Mouse (Mus musculus) heart, embryonic 16.5 days (tissue): ENCODE data around the gene Smok2a. TPM values are rescaled to one million over a fixed set of nuclear protein-coding genes. Genes with fewer than 3 reads are reported as not detected.
"Not testable (repeated sequence)": the region's sequence is repeated elsewhere in the genome, so short reads cannot be mapped to it uniquely, and the experiment has no call there.

Experiments
- ATAC-seq: fragments of 200-750 bp; cut with Nextera tagmentation; replicated peaks from 2 replicates; pipeline ENCODE4 v1.8.0; 2017; ENCODE audit warnings: moderate number of reproducible peaks; ENCODE audit not compliant: insufficient read depth, low FRiP score; ENCODE audit errors: extremely low read depth
- H3K27ac ChIP-seq: fragments of 300-500 bp; sonication (generic); 2 replicates; pipeline ENCODE4 v1.5.1; 2014; ENCODE audit warnings: mild to moderate bottlenecking, low read length, control low read depth, moderate library complexity
- H3K27me3 ChIP-seq: fragments of 300-500 bp; sonication (generic); 2 replicates; pipeline ENCODE4 v1.6.1; 2014; ENCODE audit warnings: low read length, mixed read lengths; ENCODE audit not compliant: control insufficient read depth, insufficient read depth
- H3K36me3 ChIP-seq: fragments of 300-500 bp; sonication (generic); 2 replicates; pipeline ENCODE4 v1.6.1; 2014; ENCODE audit not compliant: control insufficient read depth, insufficient read depth
- H3K4me1 ChIP-seq: fragments of 300-500 bp; sonication (generic); 2 replicates; pipeline ENCODE4 v1.6.1; 2014; ENCODE audit warnings: low read length, mixed read lengths; ENCODE audit not compliant: control insufficient read depth, insufficient read depth
- H3K4me2 ChIP-seq: fragments of 300-500 bp; sonication (generic); 2 replicates; pipeline ENCODE4 v1.6.1; 2014; ENCODE audit warnings: low read depth, mild to moderate bottlenecking, control low read depth, low read length
- H3K4me3 ChIP-seq: fragments of 300-500 bp; sonication (generic); 2 replicates; pipeline ENCODE4 v1.5.1; 2014; ENCODE audit warnings: mild to moderate bottlenecking, control low read depth, low read length
- H3K9ac ChIP-seq: fragments of 300-500 bp; sonication (generic); 2 replicates; pipeline ENCODE4 v1.6.1; 2014; ENCODE audit warnings: low read length, control low read depth
- H3K9me3 ChIP-seq: fragments of 300-500 bp; sonication (generic); replicated peaks from 2 replicates; pipeline ENCODE4 v1.6.1; 2016; ENCODE audit warnings: low read length; ENCODE audit not compliant: control insufficient read depth
- WGBS: fragments of 180-500 bp; shearing (Covaris S2); extraction: QIAGEN DNeasy Blood & Tissue Kit; methylation state at CpG from one replicate; pipeline ENCODE4 v1.1.7; 2014; 5-methylcytosine and 5-hydroxymethylcytosine counted together
- polyA plus RNA-seq: library from polyadenylated mRNA; unstranded; fragments of >200 nt; fragmentation: Nextera tagmentation; extraction: Ambion mirVana; gene quantifications from 2 replicates; pipeline ENCODE4 v1.2.1, GENCODE M21; 2015

The Smok2a gene
- polyA plus RNA-seq, 1 experiment from 2014 or later, result not detected

- Histone ChIP-seq H3K4me1 (no peaks in the 10 kb centered on the region), H3K4me2 (no peak overlapping the region), H3K27ac (no peak overlapping the region), H3K36me3 (no peaks in the 10 kb centered on the region), H3K9ac (no peak overlapping the region), H3K9me3 (peaks cover 35% of the 10 kb centered on the region), H3K27me3 (no peaks in the 10 kb centered on the region), H3K4me3 (no peak overlapping the region)
- 73% methylated on average over 2 of the region's 2 CpGs for WGBS
- no peak for ATAC-seq
These were observed 14.5 kb upstream of the Smok2a start for GRCm38 (mm10) chr17:13206491-13206890.

- ATAC-seq, H3K27me3 ChIP-seq, H3K4me3 ChIP-seq, H3K4me1 ChIP-seq, H3K4me2 ChIP-seq, H3K27ac ChIP-seq, H3K9ac ChIP-seq, H3K36me3 ChIP-seq: not testable (repeated sequence)
- H3K9me3 ChIP-seq, result peaks cover 53% of the 10 kb centered on the region
These were observed 12.5 kb upstream of the Smok2a start for GRCm38 (mm10) chr17:13208460-13208859.

GRCm38 (mm10) chr17:13212136-13212850 is 8.7 kb upstream of the Smok2a start:
- H3K9me3 ChIP-seq, result peaks cover 76% of the 10 kb centered on the region
- ATAC-seq, result no peak
- whole genome bisulfite sequencing, result 62% methylated on average over 7 of the region's 7 CpGs
- no peaks in the 10 kb centered on the region for H3K36me3 ChIP-seq
- H3K27me3 ChIP-seq, result no peaks in the 10 kb centered on the region
- H3K4me1 ChIP-seq, result no peaks in the 10 kb centered on the region
- no peak overlapping the region for H3K27ac ChIP-seq
- no peak overlapping the region for H3K4me2 ChIP-seq
- no peak overlapping the region for H3K9ac ChIP-seq
- H3K4me3 ChIP-seq, result no peak overlapping the region

- Histone ChIP-seq H3K27me3 (no peaks in the 10 kb centered on the region), H3K4me3 (no peak overlapping the region), H3K4me2 (no peak overlapping the region), H3K36me3 (no peaks in the 10 kb centered on the region), H3K9ac (no peak overlapping the region), H3K4me1 (no peaks in the 10 kb centered on the region), H3K9me3 (peaks cover 85% of the 10 kb centered on the region), H3K27ac (no peak overlapping the region)
- ATAC-seq, result no peak
- WGBS, result 46% methylated on average over 4 of the region's 4 CpGs
These were observed 6.8 kb upstream of the Smok2a start for GRCm38 (mm10) chr17:13214169-13214568.

- peaks cover 88% of the 10 kb centered on the region for H3K9me3 ChIP-seq
- H3K4me1 ChIP-seq, result no peaks in the 10 kb centered on the region
- H3K36me3 ChIP-seq, result no peaks in the 10 kb centered on the region
- no peaks in the 10 kb centered on the region for H3K27me3 ChIP-seq
- no peak overlapping the region for H3K27ac ChIP-seq
- H3K4me2 ChIP-seq, result no peak overlapping the region
- WGBS, result 68% methylated on average over 2 of the region's 2 CpGs
- no peak for ATAC-seq
- no peak overlapping the region for H3K4me3 ChIP-seq
- no peak overlapping the region for H3K9ac ChIP-seq
These were observed 5.4 kb upstream of the Smok2a start for GRCm38 (mm10) chr17:13215595-13215994.

DNA sequence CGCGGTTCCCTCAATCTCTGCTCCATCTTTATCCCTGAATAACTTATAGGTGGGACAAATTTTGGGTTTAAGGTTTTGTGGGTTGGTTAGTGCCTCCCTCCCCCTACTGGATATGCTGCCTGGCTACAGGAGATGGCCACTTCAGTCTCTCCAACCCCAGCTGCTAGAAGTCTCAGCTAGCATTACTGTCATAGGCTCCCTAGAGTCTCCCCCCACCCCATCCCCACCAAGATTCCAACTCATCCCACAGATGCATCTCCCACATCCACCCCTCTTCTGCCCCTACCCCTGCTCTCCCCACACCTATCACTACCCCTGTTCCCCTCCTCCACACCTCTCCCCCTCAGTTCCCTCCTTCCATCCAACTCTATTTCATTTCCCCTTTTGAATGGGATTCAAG is 933 bp downstream of the Smok2a start:
- not testable (repeated sequence) for H3K4me1 ChIP-seq, H3K4me2 ChIP-seq, H3K9ac ChIP-seq, ATAC-seq, H3K4me3 ChIP-seq, H3K27ac ChIP-seq, H3K36me3 ChIP-seq, H3K27me3 ChIP-seq
- WGBS, result 88% methylated on average over 2 of the region's 2 CpGs
- peaks cover 67% of the 10 kb centered on the region for H3K9me3 ChIP-seq

- not testable (repeated sequence) for H3K4me1 ChIP-seq, H3K4me3 ChIP-seq, H3K27me3 ChIP-seq, H3K27ac ChIP-seq, H3K36me3 ChIP-seq, ATAC-seq, H3K4me2 ChIP-seq, H3K9ac ChIP-seq
- peaks cover 70% of the 10 kb centered on the region for H3K9me3 ChIP-seq
- 61% methylated on average over 2 of the region's 2 CpGs for WGBS
These were observed 9.0 kb downstream of the Smok2a start, which contains the start of gene Smok2b for GRCm38 (mm10) chr17:13229957-13230356. Gene Smok2b (plus strand): TSS chr17:13230257.

DNA sequence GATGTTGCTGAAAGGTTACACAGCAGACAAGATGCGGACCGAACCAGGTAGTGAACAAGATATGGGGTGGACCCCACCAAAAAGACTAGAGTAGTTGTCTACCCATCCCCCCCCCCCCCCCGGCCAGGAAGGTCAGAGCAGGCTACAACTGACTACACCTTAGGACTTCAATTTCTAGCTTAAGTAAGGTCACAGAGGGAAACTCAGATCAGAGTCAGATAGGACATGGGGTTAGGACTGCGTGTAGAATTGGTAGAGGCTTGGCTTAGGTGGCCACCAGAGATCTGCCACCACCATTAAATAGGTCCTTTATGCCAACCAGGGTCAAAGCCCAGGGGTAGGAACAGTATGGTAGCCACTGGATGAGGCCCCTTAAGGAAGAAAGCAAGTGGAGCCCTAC is 18.5 kb downstream of the Smok2a start:
- not testable (repeated sequence) for H3K27me3 ChIP-seq, H3K4me1 ChIP-seq, H3K36me3 ChIP-seq, H3K9ac ChIP-seq, H3K4me2 ChIP-seq, H3K4me3 ChIP-seq, H3K27ac ChIP-seq
- H3K9me3 ChIP-seq, result peaks cover 49% of the 10 kb centered on the region
- 80% methylated on average over 4 of the region's 4 CpGs for WGBS
- peak; percentile 38 for ATAC-seq

- H3K9ac ChIP-seq, ATAC-seq, H3K4me3 ChIP-seq, H3K27me3 ChIP-seq, H3K27ac ChIP-seq, H3K4me2 ChIP-seq, H3K36me3 ChIP-seq, H3K4me1 ChIP-seq: not testable (repeated sequence)
- WGBS, result 79% methylated on average over 7 of the region's 13 CpGs
- H3K9me3 ChIP-seq, result peaks cover 36% of the 10 kb centered on the region
These were observed 20.1 kb downstream of the Smok2a start for GRCm38 (mm10) chr17:13240807-13241727.
